Mouse (Mus musculus) kidney, embryonic 15.5 days (tissue): ENCODE measurements at regions not wholly inside any gene's neighbourhood (a gene's known extent, or its start where the extent isn't known, plus 50 kb on each side); places are given as distances from the start of the nearest gene placed in this dataset.
A peak's percentile ranks its signal among the peaks of the same experiment; 100 is the strongest.

Experiments
- ATAC-seq: fragments of 200-750 bp; cut with Nextera tagmentation; replicated peaks from 2 replicates; pipeline ENCODE4 v1.8.0; 2017; ENCODE audit warnings: moderate TSS enrichment; ENCODE audit not compliant: low FRiP score
- H3K27ac ChIP-seq: fragments of 300-500 bp; sonication (generic); 2 replicates; pipeline ENCODE4 v1.5.1; 2015; ENCODE audit warnings: mild to moderate bottlenecking, inconsistent platforms
- H3K27me3 ChIP-seq: fragments of 300-500 bp; sonication (generic); 2 replicates; pipeline ENCODE4 v1.6.1; 2015; ENCODE audit warnings: inconsistent platforms
- H3K36me3 ChIP-seq: fragments of 300-500 bp; sonication (generic); 2 replicates; pipeline ENCODE4 v1.6.1; 2015; ENCODE audit warnings: inconsistent platforms
- H3K4me1 ChIP-seq: fragments of 300-500 bp; sonication (generic); 2 replicates; pipeline ENCODE4 v1.6.1; 2015; ENCODE audit warnings: inconsistent platforms
- H3K4me2 ChIP-seq: fragments of 300-500 bp; sonication (generic); 2 replicates; pipeline ENCODE4 v1.6.1; 2015; ENCODE audit warnings: moderate library complexity, mild to moderate bottlenecking, inconsistent platforms
- H3K4me3 ChIP-seq: fragments of 300-500 bp; sonication (generic); replicated peaks from 2 replicates; pipeline ENCODE4 v1.5.1; 2015; ENCODE audit warnings: mild to moderate bottlenecking, inconsistent platforms
- H3K9ac ChIP-seq: fragments of 300-500 bp; sonication (generic); 2 replicates; pipeline ENCODE4 v1.6.1; 2015; ENCODE audit warnings: mild to moderate bottlenecking, inconsistent platforms
- H3K9me3 ChIP-seq: fragments of 300-500 bp; sonication (generic); replicated peaks from 2 replicates; pipeline ENCODE4 v1.6.1; 2016; ENCODE audit warnings: inconsistent platforms
- WGBS: fragments of 180-500 bp; shearing (Covaris S2); methylation state at CpG from one replicate; pipeline ENCODE4 v1.1.7; 2015; ENCODE audit warnings: mixed read lengths; 5-methylcytosine and 5-hydroxymethylcytosine counted together

- Histone ChIP-seq H3K4me1 (no peaks in the 10 kb centered on the region), H3K4me3 (no peak overlapping the region), H3K27ac (no peak overlapping the region), H3K9ac (no peak overlapping the region), H3K27me3 (no peaks in the 10 kb centered on the region), H3K36me3 (no peaks in the 10 kb centered on the region), H3K9me3 (no peaks in the 10 kb centered on the region), H3K4me2 (no peak overlapping the region)
- ATAC-seq: no peak
- WGBS: 100% methylated on average over 1 of the region's 1 CpGs
Measured at GRCm38 (mm10) chr12:32273474-32273873, 65.0 kb upstream of the Pik3cg start.

DNA sequence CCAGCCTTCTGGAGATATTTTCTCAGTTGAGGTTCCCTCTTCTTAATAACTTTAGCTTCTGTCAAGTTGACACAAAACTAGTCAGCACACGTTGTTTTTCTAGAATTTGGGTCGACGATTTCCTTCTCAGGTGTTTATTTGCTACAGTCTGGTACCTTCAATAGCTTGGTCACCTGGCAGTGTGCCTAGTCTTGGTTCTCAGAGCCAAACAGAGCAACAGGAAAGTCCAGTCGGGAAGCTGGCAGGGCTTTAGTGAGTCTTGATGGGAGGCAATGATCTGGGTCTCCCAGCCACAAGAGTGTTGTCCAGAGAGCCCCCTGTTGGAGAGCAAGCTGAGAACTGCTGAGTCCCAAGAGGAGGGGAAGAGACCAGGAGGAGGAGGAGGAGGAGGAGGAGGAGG, 71.4 kb upstream of the Pik3cg start:
- 80% methylated on average over 4 of the region's 4 CpGs for WGBS
- Histone ChIP-seq H3K9me3 (no peaks in the 10 kb centered on the region), H3K27ac (no peak overlapping the region), H3K9ac (no peak overlapping the region), H3K4me1 (0 out of 2 replicates have a peak, but pooled peaks cover 5% of the 10 kb centered on the region), H3K4me3 (no peak overlapping the region), H3K4me2 (no peak overlapping the region), H3K36me3 (no peaks in the 10 kb centered on the region), H3K27me3 (no peaks in the 10 kb centered on the region)
- ATAC-seq: no peak

- no peaks in the 10 kb centered on the region for H3K27me3 ChIP-seq
- H3K27ac ChIP-seq: no peak overlapping the region
- H3K4me1 ChIP-seq: 0 out of 2 replicates have a peak, but pooled peaks cover 5% of the 10 kb centered on the region
- H3K4me2 ChIP-seq: no peak overlapping the region
- WGBS: 91% methylated on average over 2 of the region's 2 CpGs
- no peaks in the 10 kb centered on the region for H3K9me3 ChIP-seq
- ATAC-seq: no peak
- H3K36me3 ChIP-seq: no peaks in the 10 kb centered on the region
- H3K4me3 ChIP-seq: no peak overlapping the region
- H3K9ac ChIP-seq: no peak overlapping the region
Measured at GRCm38 (mm10) chr12:32280309-32280708, 71.8 kb upstream of the Pik3cg start.

- Histone ChIP-seq H3K4me2 (no peak overlapping the region), H3K9me3 (no peaks in the 10 kb centered on the region), H3K27me3 (no peaks in the 10 kb centered on the region), H3K9ac (no peak overlapping the region), H3K36me3 (no peaks in the 10 kb centered on the region), H3K4me3 (no peak overlapping the region), H3K4me1 (0 out of 2 replicates have a peak, but pooled peaks cover 5% of the 10 kb centered on the region), H3K27ac (no peak overlapping the region)
- 65% methylated on average over 5 of the region's 5 CpGs for WGBS
- peak; percentile 60; the same call in 1 of the 2 replicates for ATAC-seq
Measured at GRCm38 (mm10) chr12:32282371-32283163, 74.1 kb upstream of the Pik3cg start.

DNA sequence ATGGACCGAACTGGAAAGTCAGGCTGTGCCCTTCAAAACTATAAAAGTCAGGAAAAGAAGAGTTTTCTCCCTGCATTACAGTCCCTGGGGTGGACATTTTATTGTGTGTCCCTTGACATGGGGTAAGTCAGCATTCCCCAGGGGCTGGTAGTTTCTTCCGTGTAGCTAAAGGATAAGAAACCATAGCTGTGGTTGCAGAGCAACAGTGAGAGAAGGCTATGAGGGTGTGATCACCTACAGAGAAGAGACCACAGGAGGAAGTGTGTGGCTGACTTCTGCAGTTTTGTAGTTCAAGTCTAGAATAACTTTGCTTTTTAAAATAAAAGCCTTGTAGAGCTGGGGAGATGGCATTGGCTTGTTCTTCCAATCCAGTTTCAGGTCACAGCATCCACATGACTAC, 76.6 kb upstream of the Pik3cg start:
- no peak overlapping the region for H3K4me2 ChIP-seq
- no peak overlapping the region for H3K27ac ChIP-seq
- H3K27me3 ChIP-seq: no peaks in the 10 kb centered on the region
- H3K9me3 ChIP-seq: no peaks in the 10 kb centered on the region
- H3K9ac ChIP-seq: no peak overlapping the region
- ATAC-seq: no peak
- H3K36me3 ChIP-seq: no peaks in the 10 kb centered on the region
- no peak overlapping the region for H3K4me3 ChIP-seq
- 55% methylated on average over 2 of the region's 2 CpGs for WGBS
- H3K4me1 ChIP-seq: 0 out of 2 replicates have a peak, but pooled peaks cover 5% of the 10 kb centered on the region

- Histone ChIP-seq H3K27ac (no peak overlapping the region), H3K9ac (no peak overlapping the region), H3K4me1 (0 out of 2 replicates have a peak, but pooled peaks cover 5% of the 10 kb centered on the region), H3K4me3 (no peak overlapping the region), H3K36me3 (no peaks in the 10 kb centered on the region), H3K9me3 (no peaks in the 10 kb centered on the region), H3K27me3 (no peaks in the 10 kb centered on the region), H3K4me2 (no peak overlapping the region)
- 23% methylated on average over 5 of the region's 5 CpGs for WGBS
- ATAC-seq: no peak
Measured at GRCm38 (mm10) chr12:32286652-32287051, 78.2 kb upstream of the Pik3cg start.

GRCm38 (mm10) chr12:32291145-32291544, 82.7 kb upstream of the Pik3cg start:
- no peak for ATAC-seq
- H3K27ac ChIP-seq: no peak overlapping the region
- H3K4me1 ChIP-seq: peaks cover 2% of the 10 kb centered on the region; the same call in 1 of the 2 replicates
- no peaks in the 10 kb centered on the region for H3K36me3 ChIP-seq
- no peak overlapping the region for H3K4me2 ChIP-seq
- H3K9ac ChIP-seq: no peak overlapping the region
- no peak overlapping the region for H3K4me3 ChIP-seq
- no peaks in the 10 kb centered on the region for H3K27me3 ChIP-seq
- H3K9me3 ChIP-seq: no peaks in the 10 kb centered on the region
- 75% methylated on average over 5 of the region's 5 CpGs for WGBS

GRCm38 (mm10) chr12:32291962-32292748, 83.7 kb upstream of the Pik3cg start:
- WGBS: 24% methylated on average over 18 of the region's 18 CpGs
- Histone ChIP-seq H3K9ac (no peak overlapping the region), H3K9me3 (no peaks in the 10 kb centered on the region), H3K27ac (no peak overlapping the region), H3K4me2 (peak overlapping the region; percentile 67), H3K27me3 (no peaks in the 10 kb centered on the region), H3K4me1 (peaks cover 2% of the 10 kb centered on the region; the same call in 1 of the 2 replicates), H3K4me3 (peak overlapping the region; percentile 42), H3K36me3 (no peaks in the 10 kb centered on the region)
- ATAC-seq: peak; percentile 91

DNA sequence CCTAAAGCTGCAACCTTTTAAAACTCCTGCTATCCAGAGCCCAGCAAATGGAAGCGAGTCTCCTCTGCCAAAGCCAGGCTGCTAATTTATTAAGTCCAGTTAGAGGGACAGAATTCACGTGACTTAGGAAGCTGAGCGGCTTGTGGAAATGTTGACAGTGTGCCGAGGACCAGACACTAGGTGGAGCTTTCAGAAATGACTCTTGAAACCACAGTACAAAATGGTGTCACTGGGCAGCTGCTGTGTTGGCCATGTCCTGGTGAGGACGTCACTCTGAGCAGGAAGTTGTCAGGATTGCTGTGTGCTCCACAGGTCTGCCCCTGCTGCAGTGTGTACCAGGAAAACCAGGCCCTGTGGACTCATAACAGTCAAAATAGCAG, 84.3 kb upstream of the Pik3cg start:
- Histone ChIP-seq H3K36me3 (no peaks in the 10 kb centered on the region), H3K4me1 (peaks cover 2% of the 10 kb centered on the region; the same call in 1 of the 2 replicates), H3K27me3 (no peaks in the 10 kb centered on the region), H3K27ac (no peak overlapping the region), H3K4me2 (no peak overlapping the region), H3K4me3 (no peak overlapping the region), H3K9me3 (no peaks in the 10 kb centered on the region), H3K9ac (no peak overlapping the region)
- 59% methylated on average over 5 of the region's 5 CpGs for WGBS
- 0 out of 2 replicates have a peak, but pooled peaks have one; percentile 17 for ATAC-seq

- Histone ChIP-seq H3K9ac (no peak overlapping the region), H3K27me3 (no peaks in the 10 kb centered on the region), H3K4me2 (no peak overlapping the region), H3K9me3 (no peaks in the 10 kb centered on the region), H3K4me1 (no peaks in the 10 kb centered on the region), H3K36me3 (no peaks in the 10 kb centered on the region), H3K27ac (no peak overlapping the region), H3K4me3 (no peak overlapping the region)
- no peak for ATAC-seq
- WGBS: 96% methylated on average over 7 of the region's 7 CpGs
Measured at GRCm38 (mm10) chr12:32297431-32297830, 81.1 kb upstream of the Ccdc71l start.

DNA sequence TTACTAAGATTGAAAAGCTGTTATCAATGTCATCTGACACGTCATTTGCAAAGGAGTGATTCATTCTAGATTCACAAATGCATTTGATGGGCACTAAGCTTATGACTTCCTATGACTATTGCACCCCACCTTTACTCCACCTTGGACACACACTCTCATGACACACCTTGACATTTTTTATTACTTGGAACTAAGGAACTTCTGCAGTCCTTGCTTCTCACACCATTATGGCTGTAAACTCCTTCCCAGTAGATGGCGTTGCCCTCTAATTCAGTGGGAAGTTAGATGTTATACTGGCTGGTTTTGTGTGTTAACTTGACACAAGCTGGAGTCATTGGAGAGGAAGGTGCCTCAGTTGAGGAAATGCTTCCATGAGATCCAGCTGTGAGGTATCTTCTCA, 78.8 kb upstream of the Ccdc71l start:
- no peak for ATAC-seq
- Histone ChIP-seq H3K4me1 (no peaks in the 10 kb centered on the region), H3K27me3 (no peaks in the 10 kb centered on the region), H3K9me3 (no peaks in the 10 kb centered on the region), H3K36me3 (no peaks in the 10 kb centered on the region), H3K9ac (no peak overlapping the region), H3K4me2 (no peak overlapping the region), H3K4me3 (no peak overlapping the region), H3K27ac (no peak overlapping the region)
- 81% methylated on average over 2 of the region's 2 CpGs for WGBS

GRCm38 (mm10) chr12:32305736-32306135, 72.8 kb upstream of the Ccdc71l start:
- H3K36me3 ChIP-seq: no peaks in the 10 kb centered on the region
- H3K9me3 ChIP-seq: no peaks in the 10 kb centered on the region
- no peaks in the 10 kb centered on the region for H3K4me1 ChIP-seq
- ATAC-seq: no peak
- no peak overlapping the region for H3K9ac ChIP-seq
- H3K27ac ChIP-seq: no peak overlapping the region
- no peak overlapping the region for H3K4me2 ChIP-seq
- no peaks in the 10 kb centered on the region for H3K27me3 ChIP-seq
- 87% methylated on average over 5 of the region's 5 CpGs for WGBS
- no peak overlapping the region for H3K4me3 ChIP-seq
